15 mouse cellular contexts compared by ENCODE assay signal in the genomic region with DNA sequence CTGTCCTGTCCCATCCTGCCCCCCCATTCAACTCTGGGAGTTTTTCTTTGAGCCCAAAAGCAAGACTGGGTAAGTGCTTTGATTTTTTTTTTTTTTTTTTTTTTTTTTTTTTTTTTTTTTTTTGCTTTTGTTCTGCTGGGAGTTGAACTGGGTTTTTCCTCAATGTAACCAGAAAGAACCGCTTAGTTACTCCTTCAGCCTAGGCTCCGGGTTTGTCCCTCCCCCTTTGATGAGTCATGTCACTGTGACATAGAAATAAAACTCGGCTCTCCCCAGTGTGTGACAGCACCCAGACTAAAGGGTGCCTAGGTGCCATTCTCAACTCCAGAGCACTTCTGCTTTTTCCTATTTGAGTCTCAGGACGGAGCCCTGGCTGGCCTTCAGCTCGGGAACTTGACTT. TPM values are rescaled to one million over a fixed set of nuclear protein-coding genes. Genes with fewer than 3 reads are reported as not detected.
DNase-seq lines count a peak whose midpoint lies in the region; ATAC-seq and TF ChIP-seq lines count a peak whose summit lies in the region.
"Had no signal": no experiment of that assay in that cellular context is flagged by ENCODE, and none has a peak within 500 bp of the region (broad histone marks: within the 10 kb centered on the region; RNA-seq: fewer than 3 reads in every experiment).

No protein-coding gene starts in this region.

- H3K36me3 ChIP-seq in CH12.LX (replicated peaks in 1 of 2; ENCODE audit: control insufficient read depth in 1 of 2, insufficient read depth in 1 of 2, low read length in 1 of 2): peaks cover 0 to 7% of the 10 kb centered on the region in 2 experiments
- no peaks in the 10 kb centered on the region for H3K36me3 ChIP-seq in liver, embryonic 14.5 days (replicated peaks; ENCODE audit: control insufficient read depth, insufficient read depth, low read depth)

- no peaks in the 10 kb centered on the region for H3K9me3 ChIP-seq in CH12.LX (replicated peaks; ENCODE audit: low read length)
- no peaks in the 10 kb centered on the region for H3K9me3 ChIP-seq in liver, embryonic 14.5 days (ENCODE audit: control insufficient read depth, low read length)
- H3K9me3 ChIP-seq: limb, embryonic 10.5 days had no signal

- H3K27me3 ChIP-seq in CH12.LX (replicated peaks): no peaks in the 10 kb centered on the region
- H3K27me3 ChIP-seq in liver, embryonic 14.5 days (ENCODE audit: control insufficient read depth, insufficient read depth, low read length): no peaks in the 10 kb centered on the region
- H3K27me3 ChIP-seq: Patski had no signal

- no peaks in the 10 kb centered on the region for H3K79me2 ChIP-seq in CH12.LX (replicated peaks; ENCODE audit: control insufficient read depth, extremely low read depth, insufficient read depth, poor library complexity, severe bottlenecking)

- H3K27ac ChIP-seq in CH12.LX (ENCODE audit: insufficient read depth, low read depth): peak overlapping the region; percentile 44; the same call in 1 of the 2 replicates
- no peak overlapping the region for H3K27ac ChIP-seq in liver, embryonic 14.5 days
- H3K27ac ChIP-seq: limb, embryonic 10.5 days; macrophage had no signal

- TF ChIP-seq EP300 in CH12.LX (IDR thresholded peaks at IDR 0.05; ENCODE audit: low read length): no peak
- TF ChIP-seq EP300 in liver, embryonic 14.5 days (IDR thresholded peaks at IDR 0.05; ENCODE audit: low read depth): no peak

- no peak for TF ChIP-seq RAD21 in CH12.LX (IDR thresholded peaks at IDR 0.05; ENCODE audit: low read depth, low read length)

- TF ChIP-seq POLR2A in CH12.LX (IDR thresholded peaks at IDR 0.05; ENCODE audit: low read depth, low read length): no peak

- WGBS in liver, embryonic 14.5 days (ENCODE audit: insufficient replicate concordance): 41% methylated on average over 5 of the region's 5 CpGs

- no peak overlapping the region; the same call in 1 of the 2 replicates for H3K4me2 ChIP-seq in CH12.LX (ENCODE audit: insufficient read depth, low read depth, poor library complexity, severe bottlenecking)
- no peak overlapping the region for H3K4me2 ChIP-seq in liver, embryonic 14.5 days (ENCODE audit: low read depth)

- H3K9ac ChIP-seq in CH12.LX (ENCODE audit: insufficient read depth, low read depth): no peak overlapping the region
- H3K9ac ChIP-seq in liver, embryonic 14.5 days (replicated peaks): no peak overlapping the region

- peak; percentile 66; the same call in 1 of the 2 replicates for ATAC-seq in liver, embryonic 14.5 days (ENCODE audit: insufficient read depth)
- ATAC-seq: Patski had no signal

- H3K4me3 ChIP-seq in CH12.LX (replicated peaks in 1 of 3; ENCODE audit: low read depth in 2 of 3, low read length in 2 of 3, poor library complexity in 1 of 3): no peak overlapping the region
- no peak overlapping the region for H3K4me3 ChIP-seq in liver, embryonic 14.5 days (ENCODE audit: insufficient read depth in 1 of 2, low read depth in 2 of 2, low read length in 2 of 2)
- H3K4me3 ChIP-seq: limb, embryonic 10.5 days; myocyte had no signal

- in situ Hi-C loops in CH12.LX (cut with MboI; ENCODE audit: low pct_ligation_motif_present, low pct_unique_long_range_greater_than_20kb, low sequenced_read_pairs): no loop called here

- peaks cover 20 to 49% of the 10 kb centered on the region in 2 experiments for H3K4me1 ChIP-seq in CH12.LX (ENCODE audit: control insufficient read depth in 1 of 2, insufficient read depth in 2 of 2)
- H3K4me1 ChIP-seq in liver, embryonic 14.5 days (replicated peaks; ENCODE audit: control insufficient read depth in 2 of 2, insufficient read depth in 2 of 2, low read length in 1 of 2): peaks cover 0 to 8% of the 10 kb centered on the region in 2 experiments; a peak in 2 of 4 replicates
- H3K4me1 ChIP-seq: limb, embryonic 10.5 days had no signal

- dilution Hi-C loops in CH12.LX (cut with MboI; ENCODE audit: extremely low pct_ligation_motif_present, extremely low pct_unique_long_range_greater_than_20kb, low sequenced_read_pairs): no loop called here

- DNase-seq in 416B (ENCODE audit: low read depth) (peak; percentile 73), CH12.LX (ENCODE audit: extremely low read depth) (peak; percentile 83), MN1 (ENCODE audit: low spot score) (no peak)
- DNase-seq in brain, adult 2 months (ENCODE audit: low read depth, low spot score): peak; percentile 53
- DNase-seq in liver, embryonic 14.5 days (ENCODE audit: low read depth in 3 of 3, low spot score in 3 of 3): peak in 1 of 3 experiments; percentile 36
- DNase-seq in kidney, postnatal 25 days: no peak
- no peak for DNase-seq in Muller cell, postnatal 12 days (ENCODE audit: inconsistent ontology term)
- no peak for DNase-seq in gastrocnemius, postnatal 25 days
- DNase-seq: gastrocnemius, postnatal 14 days; thymus, postnatal 36 days had no signal

- TF ChIP-seq CTCF in CH12.LX (conservative IDR thresholded peaks at IDR 0.05 in 1 of 2, IDR thresholded peaks at IDR 0.05 in 1 of 2; ENCODE audit: low read depth in 2 of 2, low read length in 2 of 2): no peak
- no peak for TF ChIP-seq CTCF in liver, embryonic 14.5 days (IDR thresholded peaks at IDR 0.05; ENCODE audit: low read depth)

TF ChIP-seq in CH12.LX, 34 proteins besides CTCF, POLR2A, EP300 and RAD21:
- TF ChIP-seq IRF4 (IDR thresholded peaks at IDR 0.05; ENCODE audit: low read depth, low read length) (no peak), ZNF384 (IDR thresholded peaks at IDR 0.05; ENCODE audit: low read depth, low read length) (peak; percentile 97)

RNA-seq across cellular contexts. Expression of a gene that starts 9.4 kb away (rescaled TPM):
- total RNA-seq in CH12.LX (2012; rRNA removed) (0.04 TPM in 1 of 2 replicates, not detected in the other), CH12.LX (2014; rRNA removed) (not detected in 2 replicates)
- not detected in 2 replicates for polyA plus RNA-seq in CH12.LX (2012; ENCODE audit: insufficient read length, low read depth)
- 0.34 and 0.45 TPM in 2 replicates for polyA plus RNA-seq in liver, embryonic 14.5 days (2012; rRNA removed)
- polyA plus RNA-seq in liver, embryonic 14.5 days (2014; fragmentation: Nextera tagmentation; extraction: Ambion mirVana): 0.65 and 0.86 TPM in 2 replicates
- under 1 TPM in 1 of 2 experiments, not detected in 1; 0.16 TPM for total RNA-seq in gastrocnemius, postnatal 25 days (2021)
- total RNA-seq: gastrocnemius, postnatal 14 days had no signal
- polyA plus RNA-seq: heart, postnatal 0 days; macrophage had no signal

Comparison
In these comparisons a context has a peak if more than half of its experiments do, and no peak if none do; other contexts are left out.
1. DNase-seq: peak in 416B (single experiment), CH12.LX (single experiment) and brain, adult 2 months (single experiment); none in kidney, postnatal 25 days (0 of 2), Muller cell, postnatal 12 days (single experiment), gastrocnemius, postnatal 25 days (single experiment) and MN1 (single experiment).